Mouse (Mus musculus): ENCODE results near the gene Macrod2.

GRCm38 (mm10) chr2:141142266-141142665, 747.2 kb downstream of the Macrod2 start:
- no peak for TF ChIP-seq CTCF (IDR thresholded peaks at IDR 0.05; ENCODE audit: low read depth)
- TF ChIP-seq EP300 (IDR thresholded peaks at IDR 0.05; ENCODE audit: low read depth) = no peak
